7 mouse cellular contexts compared by ENCODE assay signal in the genomic region with DNA sequence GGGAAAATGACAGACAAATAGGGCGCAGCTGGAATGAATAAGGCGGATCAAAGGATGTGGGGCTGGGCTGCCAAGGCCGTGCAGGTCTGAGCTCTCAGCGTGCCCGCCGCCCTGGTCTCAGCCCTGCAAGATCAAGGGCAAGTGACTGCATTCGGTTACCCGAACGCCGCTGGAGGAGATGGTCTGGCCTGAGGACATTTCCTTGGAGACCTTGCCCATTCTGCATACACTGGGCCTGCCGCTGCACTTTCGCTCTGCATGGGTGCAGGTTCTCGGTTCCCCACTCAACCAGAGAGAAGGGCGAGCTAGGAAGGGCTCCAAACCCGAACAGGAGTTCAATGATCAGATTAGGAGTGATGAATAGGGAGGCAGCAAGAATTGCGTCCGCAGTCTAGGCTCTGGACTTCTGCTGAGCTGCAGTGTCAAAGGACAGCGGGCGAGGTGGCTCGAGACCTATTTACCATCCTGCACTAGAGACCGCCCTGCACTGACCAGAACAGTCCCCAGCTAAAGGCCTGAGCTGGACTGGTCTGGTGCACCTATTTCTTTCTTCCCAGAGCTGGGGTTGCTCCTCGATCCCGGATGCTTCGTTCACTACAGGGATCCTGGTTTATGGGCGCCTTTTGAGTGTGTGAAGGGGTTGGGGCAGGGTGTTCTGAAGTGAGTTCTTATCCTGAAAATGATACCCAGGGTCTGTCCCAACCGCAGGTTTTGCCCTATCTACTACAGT. TPM values are rescaled to one million over a fixed set of nuclear protein-coding genes. Genes with fewer than 3 reads are reported as not detected.
DNase-seq lines count a peak whose midpoint lies in the region; ATAC-seq lines count a peak whose summit lies in the region.

No protein-coding gene starts in this region.

- peak overlapping the region; percentile 84 for H3K27ac ChIP-seq in lung, embryonic 16.5 days (ENCODE audit: low read length)
- H3K27ac ChIP-seq in embryonic facial prominence, embryonic 14.5 days (replicated peaks; ENCODE audit: low read depth, low read length): no peak overlapping the region
- no peak overlapping the region for H3K27ac ChIP-seq in limb, embryonic 13.5 days
- no peak overlapping the region for H3K27ac ChIP-seq in stomach, embryonic 15.5 days

- H3K9me3 ChIP-seq in lung, embryonic 16.5 days (ENCODE audit: control insufficient read depth, low read length): no peaks in the 10 kb centered on the region
- H3K9me3 ChIP-seq in embryonic facial prominence, embryonic 14.5 days (ENCODE audit: control insufficient read depth, low read length): no peaks in the 10 kb centered on the region
- H3K9me3 ChIP-seq in limb, embryonic 13.5 days: no peaks in the 10 kb centered on the region
- no peaks in the 10 kb centered on the region for H3K9me3 ChIP-seq in stomach, embryonic 15.5 days

- no peak for ATAC-seq in lung, embryonic 16.5 days (ENCODE audit: low read depth)
- no peak for ATAC-seq in embryonic facial prominence, embryonic 14.5 days (ENCODE audit: low read depth)
- no peak for ATAC-seq in limb, embryonic 13.5 days (ENCODE audit: low FRiP score, low read depth)
- no peak for ATAC-seq in stomach, embryonic 15.5 days (ENCODE audit: insufficient read depth, low FRiP score, low read depth)

- H3K36me3 ChIP-seq in lung, embryonic 16.5 days (ENCODE audit: control insufficient read depth, insufficient read depth, low read length): no peaks in the 10 kb centered on the region
- no peaks in the 10 kb centered on the region for H3K36me3 ChIP-seq in embryonic facial prominence, embryonic 14.5 days (ENCODE audit: control insufficient read depth, insufficient read depth, low read length)
- no peaks in the 10 kb centered on the region for H3K36me3 ChIP-seq in limb, embryonic 13.5 days
- no peaks in the 10 kb centered on the region for H3K36me3 ChIP-seq in stomach, embryonic 15.5 days

- peak overlapping the region; percentile 79 for H3K4me2 ChIP-seq in lung, embryonic 16.5 days (ENCODE audit: low read depth, low read length)
- H3K4me2 ChIP-seq in embryonic facial prominence, embryonic 14.5 days (ENCODE audit: low read depth, low read length): peak overlapping the region; percentile 71
- H3K4me2 ChIP-seq in limb, embryonic 13.5 days (replicated peaks): peak overlapping the region; percentile 75
- H3K4me2 ChIP-seq in stomach, embryonic 15.5 days: peak overlapping the region; percentile 85

- peak overlapping the region; percentile 55 for H3K4me3 ChIP-seq in lung, embryonic 16.5 days (ENCODE audit: low read length)
- peak overlapping the region; percentile 41 for H3K4me3 ChIP-seq in embryonic facial prominence, embryonic 14.5 days (ENCODE audit: low read depth, low read length)
- peak overlapping the region; percentile 47 for H3K4me3 ChIP-seq in limb, embryonic 13.5 days
- H3K4me3 ChIP-seq in stomach, embryonic 15.5 days (replicated peaks): peak overlapping the region; percentile 47

- WGBS in lung, embryonic 16.5 days: 6% methylated on average over 26 of the region's 26 CpGs
- 3% methylated on average over 26 of the region's 26 CpGs for WGBS in embryonic facial prominence, embryonic 14.5 days
- WGBS in limb, embryonic 13.5 days: 6% methylated on average over 26 of the region's 26 CpGs
- WGBS in stomach, embryonic 15.5 days: 7% methylated on average over 26 of the region's 26 CpGs

- peak overlapping the region; percentile 60 for H3K9ac ChIP-seq in lung, embryonic 16.5 days (ENCODE audit: low read length)
- H3K9ac ChIP-seq in embryonic facial prominence, embryonic 14.5 days (ENCODE audit: low read depth, low read length): no peak overlapping the region
- H3K9ac ChIP-seq in limb, embryonic 13.5 days: no peak overlapping the region
- H3K9ac ChIP-seq in stomach, embryonic 15.5 days: no peak overlapping the region

- peaks cover 53% of the 10 kb centered on the region for H3K27me3 ChIP-seq in lung, embryonic 16.5 days (ENCODE audit: control insufficient read depth, insufficient read depth, low read depth, low read length)
- H3K27me3 ChIP-seq in embryonic facial prominence, embryonic 14.5 days (replicated peaks; ENCODE audit: control insufficient read depth, insufficient read depth, low read length): peaks cover 87% of the 10 kb centered on the region
- H3K27me3 ChIP-seq in limb, embryonic 13.5 days: peaks cover 97% of the 10 kb centered on the region
- peaks cover 75% of the 10 kb centered on the region for H3K27me3 ChIP-seq in stomach, embryonic 15.5 days (replicated peaks)

- H3K4me1 ChIP-seq in lung, embryonic 16.5 days (replicated peaks; ENCODE audit: control insufficient read depth, insufficient read depth, low read length): peaks cover 6% of the 10 kb centered on the region; the same call in 1 of the 2 replicates
- H3K4me1 ChIP-seq in embryonic facial prominence, embryonic 14.5 days (ENCODE audit: control insufficient read depth, insufficient read depth, low read length): no peaks in the 10 kb centered on the region
- H3K4me1 ChIP-seq in limb, embryonic 13.5 days: peaks cover 23% of the 10 kb centered on the region
- peaks cover 10% of the 10 kb centered on the region; the same call in 1 of the 2 replicates for H3K4me1 ChIP-seq in stomach, embryonic 15.5 days

- DNase-seq in lung, postnatal 25 days (ENCODE audit: low spot score): no peak
- no peak for DNase-seq in embryonic facial prominence, embryonic 14.5 days (ENCODE audit: low spot score)
- DNase-seq in adrenal gland, adult 8-10 months: no peak
- DNase-seq in right cerebral cortex, postnatal 36 days (ENCODE audit: low spot score in 2 of 2): no peak

RNA-seq across cellular contexts. Expression of gene Irx2, which starts 9.9 kb away (rescaled TPM):
- polyA plus RNA-seq in lung, embryonic 16.5 days (2015; fragmentation: Nextera tagmentation; extraction: Ambion mirVana): 14.9 and 17.3 TPM in 2 replicates
- polyA plus RNA-seq in embryonic facial prominence, embryonic 14.5 days (2014; fragmentation: Nextera tagmentation; extraction: Ambion mirVana): 25.7 and 26.7 TPM in 2 replicates
- 14.1 and 14.4 TPM in 2 replicates for polyA plus RNA-seq in limb, embryonic 13.5 days (2015; fragmentation: Nextera tagmentation; extraction: Ambion mirVana)
- polyA plus RNA-seq in stomach, embryonic 15.5 days (2015; fragmentation: Nextera tagmentation; extraction: Ambion mirVana): 2.9 and 5.9 TPM in 2 replicates
- total RNA-seq in adrenal gland, adult 8-10 months (2022): 1 to 10 TPM in 2 of 4 experiments, under 1 TPM in 2; 0.35 to 2.2 (median 1.0) TPM
